Mouse (Mus musculus) forebrain, embryonic 11.5 days (tissue): Measurements from ENCODE around the gene Smpd1. TPM values are rescaled to one million over a fixed set of nuclear protein-coding genes. Genes with fewer than 3 reads are reported as not detected.

ENCODE experiments used
- polyA plus RNA-seq: library from polyadenylated mRNA; unstranded; fragments of >200 nt; fragmentation: Nextera tagmentation; extraction: Ambion mirVana; gene quantifications from 2 replicates; pipeline ENCODE4 v1.2.1, GENCODE M21; 2014

Smpd1 gene
- polyA plus RNA-seq, 1 experiment from 2014 or later: 35.1 TPM

Other genes starting within 250 kb of the Smpd1 start
- gene Olfr689, start 243.2 kb upstream of the Smpd1 start, polyA plus RNA-seq: not detected in 2 replicates
- gene Olfr690, start 220.3 kb upstream of the Smpd1 start, polyA plus RNA-seq: not detected in 2 replicates
- gene Olfr691, start 212.1 kb upstream of the Smpd1 start, polyA plus RNA-seq: 0.12 and 0.39 TPM in 2 replicates
- gene Olfr692, start 186.1 kb upstream of the Smpd1 start, polyA plus RNA-seq: not detected in 2 replicates
- gene Gm5901, start 179.3 kb upstream of the Smpd1 start, polyA plus RNA-seq: not detected in 2 replicates
- gene Fam160a2, start 154.3 kb upstream of the Smpd1 start, polyA plus RNA-seq: 45.0 and 47.4 TPM in 2 replicates
- 0.15 TPM in 1 of 2 replicates, not detected in the other for gene Cnga4, start 149.8 kb upstream of the Smpd1 start, polyA plus RNA-seq
- gene Cckbr, start 128.6 kb upstream of the Smpd1 start, polyA plus RNA-seq: 0.13 and 0.51 TPM in 2 replicates
- 21.1 and 26.4 TPM in 2 replicates for gene Cavin3, start 72.1 kb upstream of the Smpd1 start, polyA plus RNA-seq
- gene Apbb1, start 27.3 kb downstream of the Smpd1 start, polyA plus RNA-seq: 106 and 117 TPM in 2 replicates
- gene Hpx, start 45.8 kb downstream of the Smpd1 start, polyA plus RNA-seq: not detected in 2 replicates
- 35.9 and 37.7 TPM in 2 replicates for gene Trim3, start 79.2 kb downstream of the Smpd1 start, polyA plus RNA-seq
- gene Timm10b, start 85.7 kb downstream of the Smpd1 start, polyA plus RNA-seq: 148 and 151 TPM in 2 replicates
- gene Arfip2, start 86.1 kb downstream of the Smpd1 start, polyA plus RNA-seq: 78.2 and 90.2 TPM in 2 replicates
- gene Gm45799, start 86.2 kb downstream of the Smpd1 start, polyA plus RNA-seq: 11.8 and 14.2 TPM in 2 replicates
- gene Dnhd1, start 96.5 kb downstream of the Smpd1 start, polyA plus RNA-seq: 0.39 and 0.79 TPM in 2 replicates
- gene Ilk, start 182.2 kb downstream of the Smpd1 start, polyA plus RNA-seq: 221 and 242 TPM in 2 replicates
- gene Rrp8, start 183.0 kb downstream of the Smpd1 start, polyA plus RNA-seq: 40.6 and 41.4 TPM in 2 replicates
- 196 and 204 TPM in 2 replicates for gene Taf10, start 190.0 kb downstream of the Smpd1 start, polyA plus RNA-seq
- 53.9 and 62.7 TPM in 2 replicates for gene Tpp1, start 197.9 kb downstream of the Smpd1 start, polyA plus RNA-seq
- gene Dchs1, start 233.3 kb downstream of the Smpd1 start, polyA plus RNA-seq: 21.3 and 21.4 TPM in 2 replicates